Mouse (Mus musculus) megakaryocyte, embryonic 14.5 days (primary cell): Measurements from ENCODE around the gene Exosc8.

Source experiments
- FLI1 ChIP-seq: IDR thresholded peaks from 2 replicates; pipeline ENCODE4 v1.6.1; 2012; ENCODE audit warnings: low read length, inconsistent platforms, mixed read lengths
- GATA1 ChIP-seq: IDR thresholded peaks from 3 replicates; pipeline ENCODE4 v1.6.1; 2012; ENCODE audit warnings: mixed read lengths, low read length, inconsistent platforms, borderline replicate concordance

GRCm38 (mm10) chr3:54718947-54719346 is 16.2 kb downstream of the Exosc8 start:
- TF ChIP-seq FLI1 (no peak), GATA1 (no peak)
